Mouse (Mus musculus) CD4-positive helper T cell, adult 2 months (primary cell): ENCODE data around the gene Casc3.

ENCODE experiments used
- DNase-seq: peaks from one replicate; pipeline ENCODE4 v3.0.0-alpha.2; 2012; ENCODE audit warnings: low read depth, missing footprints, low spot score

Gene Casc3

GRCm38 (mm10) chr11:98772667-98773171 is 32.0 kb upstream of the Casc3 start:
- DNase-seq = peak; percentile 23

- peak; percentile 96 for DNase-seq
These were observed 30.9 kb upstream of the Casc3 start for GRCm38 (mm10) chr11:98773635-98774295.

DNA sequence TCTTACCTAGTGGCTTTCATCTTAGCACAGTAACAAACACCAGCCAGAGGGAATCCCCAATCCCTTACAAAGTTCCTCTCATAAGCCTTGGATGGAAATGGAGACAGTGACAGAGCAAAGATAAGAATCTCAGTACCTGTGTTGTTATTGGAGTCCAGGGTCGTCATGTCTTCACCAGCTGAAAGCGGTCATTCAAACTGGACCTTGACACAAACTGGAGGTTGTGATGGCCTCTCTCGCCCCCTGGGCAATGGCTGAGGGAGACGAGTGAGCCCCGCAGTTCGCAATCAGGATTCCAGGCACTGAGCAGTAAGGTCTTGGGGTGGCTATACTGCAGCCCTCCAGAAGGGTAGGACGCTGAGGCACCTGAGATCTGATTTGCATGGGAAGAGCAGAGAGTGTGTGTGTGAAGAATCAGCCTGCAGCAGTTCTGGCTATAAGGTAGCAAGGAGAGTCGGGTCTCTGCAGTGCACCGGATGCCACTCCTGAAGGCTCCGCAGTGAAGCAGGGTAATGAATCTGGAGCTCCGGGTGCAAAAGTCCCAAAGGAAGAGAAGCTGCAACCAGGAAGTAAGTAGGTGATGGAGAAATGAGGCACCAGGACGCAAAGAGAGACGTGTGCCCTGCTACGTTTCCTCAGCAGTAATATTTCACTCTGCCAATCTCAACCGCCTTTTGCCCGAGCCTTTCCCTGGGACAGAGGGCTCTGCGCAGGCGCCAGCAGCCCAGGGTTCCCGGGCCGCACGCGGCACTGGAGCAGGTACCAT is 29.9 kb upstream of the Casc3 start, which contains the start of gene Nr1d1:
Gene Nr1d1 (minus strand): TSS at position 752 of the 766 bp plus-strand sequence.
- peak; percentile 44 for DNase-seq

DNA sequence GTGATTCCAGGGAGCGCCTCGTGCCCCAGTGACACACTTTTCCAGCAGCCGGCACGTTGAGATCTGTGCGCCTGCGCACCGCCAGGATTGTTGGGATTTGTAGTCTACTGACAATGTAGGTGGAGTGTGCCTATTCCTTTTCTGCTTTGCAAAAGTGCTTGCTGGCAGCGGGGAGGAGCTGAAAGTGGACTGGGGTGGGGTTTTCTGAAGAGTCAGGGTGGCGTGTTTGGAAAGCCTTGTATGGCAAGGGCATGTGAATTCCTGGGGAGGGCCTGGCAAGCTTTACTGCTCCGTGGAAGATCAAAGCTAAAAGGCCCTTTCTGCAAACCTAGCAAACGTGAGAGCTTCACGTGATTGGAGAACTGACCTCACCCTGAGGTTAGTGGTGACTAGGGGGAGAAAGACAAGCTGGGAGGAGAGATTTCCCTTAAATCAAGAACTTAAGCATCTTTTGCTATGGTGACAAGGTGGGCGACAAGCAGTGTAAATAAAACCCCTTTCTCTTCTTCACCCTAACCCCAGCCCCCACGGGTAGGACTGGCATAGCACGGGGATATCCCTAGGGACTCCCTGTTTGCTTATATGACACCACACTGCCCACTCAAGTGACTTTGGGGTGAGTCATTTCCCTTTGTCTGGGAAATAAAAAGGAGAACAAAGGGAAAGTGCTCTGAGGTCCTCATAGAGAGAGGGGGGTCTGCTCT is 29.2 kb upstream of the Casc3 start:
- peak; percentile 83 for DNase-seq

DNA sequence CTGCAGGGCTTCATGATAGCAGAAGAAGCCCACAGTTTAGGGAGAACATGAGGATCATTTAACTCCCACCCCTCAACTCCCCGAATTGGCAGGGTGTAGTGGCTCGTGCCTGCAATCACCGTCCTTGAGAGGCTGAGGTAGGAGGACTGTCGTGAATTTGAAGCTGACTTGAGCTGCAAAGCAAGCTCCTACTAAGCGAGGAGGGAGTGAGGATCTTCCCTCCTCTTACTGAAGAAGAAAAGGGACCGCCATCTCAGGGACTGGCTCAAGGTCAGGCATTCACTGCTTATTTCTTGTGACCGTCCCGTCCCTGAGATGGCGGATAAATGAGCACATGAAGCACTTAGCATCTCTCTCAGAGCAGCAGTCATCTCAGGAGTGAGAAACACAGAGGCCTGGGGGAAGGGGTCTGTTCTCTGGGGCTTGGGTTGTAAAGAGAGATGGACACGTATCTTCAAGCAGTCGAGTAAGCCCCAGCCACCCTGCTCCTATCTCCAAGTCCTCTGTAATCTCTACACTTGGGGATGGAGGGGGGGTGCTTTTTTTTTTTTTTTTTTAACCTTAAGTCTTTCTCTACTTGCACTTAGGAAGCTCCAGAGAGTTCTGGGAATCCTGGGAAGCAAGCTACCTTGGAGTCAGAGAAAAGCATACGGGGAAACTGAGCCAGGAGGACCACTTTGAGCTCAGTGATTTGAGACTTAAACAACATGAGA is 28.5 kb upstream of the Casc3 start:
- no peak for DNase-seq

DNA sequence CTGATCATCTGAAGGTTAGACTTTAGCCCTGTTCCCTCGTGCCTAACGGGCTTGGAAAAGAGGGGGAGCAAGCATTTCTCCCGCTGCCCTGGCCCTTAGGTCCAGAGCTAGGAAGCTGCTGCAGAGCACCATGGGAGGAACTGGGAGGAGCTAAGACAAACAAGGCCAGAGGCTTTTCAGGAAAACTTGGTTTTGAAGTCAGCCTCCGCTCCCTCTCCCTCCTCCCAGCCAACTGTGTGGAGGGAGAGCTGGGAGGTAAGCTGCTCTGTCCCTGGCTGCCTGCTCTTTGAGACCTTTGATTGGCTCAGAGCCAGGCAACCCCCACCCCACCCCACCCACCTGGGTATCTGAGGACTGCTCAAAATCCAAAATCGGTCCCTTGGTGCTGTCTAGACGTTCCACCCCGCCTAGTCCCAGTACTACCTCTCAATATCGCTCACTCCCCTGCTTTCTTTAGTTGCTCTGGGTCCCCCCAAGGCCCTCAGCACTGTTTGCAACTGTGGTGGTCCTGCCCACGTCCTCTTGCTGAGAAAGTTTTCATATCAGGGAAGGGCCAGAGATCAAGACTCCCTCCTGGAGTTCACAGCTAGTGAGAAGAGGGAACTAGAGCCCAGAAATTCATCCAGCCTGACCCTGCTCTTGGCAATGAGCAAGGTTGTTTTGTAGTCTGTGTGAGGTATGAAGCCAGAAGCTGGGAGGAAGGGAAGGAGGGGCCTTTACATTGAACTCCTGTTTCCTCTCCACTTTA is 27.7 kb upstream of the Casc3 start:
- no peak for DNase-seq

GRCm38 (mm10) chr11:98777888-98778287 is 26.8 kb upstream of the Casc3 start:
- no peak for DNase-seq

DNA sequence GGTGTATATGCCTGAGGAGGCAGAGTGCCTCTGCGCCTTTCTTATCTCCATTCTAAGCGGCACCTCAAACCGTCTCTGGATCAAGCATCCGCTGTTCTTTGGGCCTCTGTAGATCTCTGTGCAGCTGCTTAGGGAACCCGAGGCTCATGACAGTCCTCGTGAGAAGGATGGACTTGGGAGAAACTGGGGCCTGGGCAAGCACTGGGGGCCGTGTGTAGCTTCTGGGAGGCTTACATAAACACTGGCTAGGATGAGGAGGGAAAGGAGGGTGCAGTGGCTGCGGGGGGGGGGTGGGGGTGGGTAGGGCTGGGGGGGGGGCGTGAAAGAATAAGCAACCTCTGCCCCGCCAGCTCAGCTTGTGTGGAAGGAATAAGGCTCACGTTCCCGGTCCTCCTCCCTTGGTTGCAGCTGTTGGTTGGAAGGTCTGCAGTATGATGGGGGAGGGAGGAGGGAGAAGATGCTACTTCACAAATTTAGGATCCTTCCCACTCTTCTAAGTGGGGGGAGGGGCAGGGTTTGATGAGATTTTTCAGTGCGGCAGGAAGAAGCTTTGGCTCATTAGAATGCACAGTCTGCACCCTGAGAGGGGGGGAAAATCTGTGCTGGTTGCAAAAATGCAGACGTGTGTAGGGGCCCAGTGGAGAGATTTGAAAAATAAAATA is 22.7 kb upstream of the Casc3 start:
- DNase-seq = no peak

DNA sequence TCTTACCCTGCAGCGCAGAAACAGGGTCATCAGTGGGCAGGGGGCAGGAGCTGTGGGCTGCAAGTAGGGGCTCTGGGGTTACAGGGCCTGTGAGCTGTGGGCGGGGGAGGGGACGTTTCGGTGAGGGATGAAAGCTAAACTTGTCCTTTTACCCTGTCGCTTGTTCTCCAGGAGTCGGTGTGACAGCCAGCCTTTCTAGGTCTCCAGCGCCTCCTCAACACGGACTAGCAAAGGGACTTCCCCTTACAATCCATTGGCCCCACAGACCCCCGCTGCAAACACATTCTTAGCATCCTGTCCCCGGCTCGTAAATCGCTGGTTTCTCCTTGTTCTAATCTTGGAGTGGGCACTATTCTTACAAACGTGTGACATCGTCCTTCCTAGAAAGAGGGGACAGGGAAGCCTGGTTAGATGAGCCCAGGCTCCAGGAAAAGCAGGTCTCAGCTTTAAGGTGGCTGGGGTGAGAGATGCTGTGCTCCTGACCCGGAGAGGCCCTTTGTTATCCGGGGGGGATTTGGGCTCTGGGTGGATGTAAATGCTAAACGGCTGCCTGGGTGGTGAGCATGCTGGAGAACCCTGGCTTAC is 22.0 kb upstream of the Casc3 start:
- DNase-seq = peak; percentile 36

- peak; percentile 84 for DNase-seq
These were observed 21.4 kb upstream of the Casc3 start for GRCm38 (mm10) chr11:98783236-98783696.

DNA sequence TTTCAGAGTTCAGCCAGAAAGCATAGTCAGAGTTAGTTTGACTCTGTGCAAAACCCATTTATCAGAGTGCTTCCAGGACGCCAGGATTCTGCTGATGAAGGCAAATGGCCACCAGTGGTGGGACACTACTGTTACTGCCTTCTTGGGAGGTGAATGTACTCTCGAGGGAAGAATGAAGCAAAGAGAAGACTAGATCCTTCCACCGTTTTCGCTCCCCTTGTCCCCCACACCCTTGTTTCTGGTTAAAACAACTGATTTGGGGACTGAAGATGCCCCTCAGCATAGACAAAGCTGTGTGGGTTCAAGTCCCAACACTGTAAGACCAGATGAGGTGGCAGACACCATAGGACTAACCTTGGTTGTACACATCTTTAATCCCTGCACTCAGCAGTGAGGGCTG is 20.6 kb upstream of the Casc3 start:
- no peak for DNase-seq

- no peak for DNase-seq
These were observed 19.5 kb upstream of the Casc3 start for GRCm38 (mm10) chr11:98785214-98785613.

- peak; percentile 57 for DNase-seq
These were observed 18.9 kb upstream of the Casc3 start for GRCm38 (mm10) chr11:98785772-98786281.

DNA sequence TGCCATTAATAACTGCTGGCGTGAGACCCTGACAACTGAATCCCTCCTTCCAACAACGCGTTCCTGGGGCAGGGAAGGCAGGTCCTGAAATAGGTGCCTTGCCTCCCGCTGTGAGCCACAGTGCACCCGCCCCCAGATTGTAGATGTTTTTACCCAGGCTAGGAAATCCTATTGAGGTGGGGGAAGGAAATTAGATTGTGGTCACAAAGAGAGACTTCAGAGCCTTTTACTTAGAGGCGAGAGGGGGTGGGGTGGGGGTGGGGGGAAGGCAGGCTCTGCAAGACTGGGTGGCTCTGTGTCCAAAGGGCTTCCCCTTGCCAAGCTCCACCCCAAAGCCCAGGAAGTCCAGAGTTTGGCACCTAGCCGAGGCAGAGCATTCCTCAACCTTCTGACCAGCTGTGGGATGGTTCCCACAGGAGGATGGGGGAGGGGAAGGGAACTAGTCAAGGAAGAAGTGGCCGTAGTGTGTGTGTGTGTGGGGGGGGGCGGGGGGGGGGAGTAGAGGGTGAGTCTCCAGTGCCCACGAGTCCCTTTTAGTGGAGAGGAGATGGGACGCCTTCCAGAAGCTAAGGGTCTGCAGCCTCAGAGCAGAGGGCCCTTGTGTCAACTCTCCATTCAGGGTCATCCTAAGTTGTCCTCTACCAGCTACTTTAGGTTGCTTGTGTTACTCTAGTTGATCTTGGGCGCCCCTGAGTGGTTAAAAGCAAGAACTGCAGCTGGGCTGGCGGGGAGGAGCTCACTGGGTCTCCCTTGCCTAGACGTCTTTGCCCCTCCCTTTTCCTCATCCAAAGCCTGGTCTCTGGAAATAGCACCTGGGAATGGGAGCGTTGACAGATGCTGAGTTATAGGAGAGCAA is 18.1 kb upstream of the Casc3 start:
- peak; percentile 90 for DNase-seq

DNA sequence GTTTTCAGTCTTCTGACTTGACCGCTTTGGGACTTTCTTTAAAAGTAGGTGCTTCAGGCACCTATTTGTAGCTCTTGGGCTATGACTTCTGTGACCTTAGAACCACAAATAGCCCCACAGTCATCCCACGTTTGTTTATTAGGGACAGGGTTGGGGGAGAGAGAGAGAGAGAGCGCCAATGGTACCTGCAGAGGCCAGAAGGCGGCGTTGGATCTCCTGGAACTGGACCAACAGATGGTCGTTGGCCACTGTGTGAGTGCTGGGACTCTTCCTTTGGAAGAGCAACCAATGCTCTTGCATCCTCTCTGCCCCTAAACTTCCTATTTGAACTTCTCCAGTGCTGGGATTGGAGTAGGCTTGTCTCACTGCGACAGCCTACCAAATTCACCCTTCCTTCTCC is 17.5 kb upstream of the Casc3 start:
- peak; percentile 29 for DNase-seq

GRCm38 (mm10) chr11:98787691-98788090 is 17.0 kb upstream of the Casc3 start:
- peak; percentile 51 for DNase-seq

GRCm38 (mm10) chr11:98788139-98788538 is 16.6 kb upstream of the Casc3 start:
- DNase-seq = no peak

GRCm38 (mm10) chr11:98788550-98789218 is 16.0 kb upstream of the Casc3 start:
- DNase-seq = peak; percentile 94
